Mouse (Mus musculus) T-cell, adult 2 months (primary cell): Measurements from ENCODE around the gene Slc4a1.

ENCODE experiments used
- DNase-seq: peaks from one replicate; pipeline ENCODE4 v3.0.0; 2022; ENCODE audit warnings: low spot score

Slc4a1 gene

DNA sequence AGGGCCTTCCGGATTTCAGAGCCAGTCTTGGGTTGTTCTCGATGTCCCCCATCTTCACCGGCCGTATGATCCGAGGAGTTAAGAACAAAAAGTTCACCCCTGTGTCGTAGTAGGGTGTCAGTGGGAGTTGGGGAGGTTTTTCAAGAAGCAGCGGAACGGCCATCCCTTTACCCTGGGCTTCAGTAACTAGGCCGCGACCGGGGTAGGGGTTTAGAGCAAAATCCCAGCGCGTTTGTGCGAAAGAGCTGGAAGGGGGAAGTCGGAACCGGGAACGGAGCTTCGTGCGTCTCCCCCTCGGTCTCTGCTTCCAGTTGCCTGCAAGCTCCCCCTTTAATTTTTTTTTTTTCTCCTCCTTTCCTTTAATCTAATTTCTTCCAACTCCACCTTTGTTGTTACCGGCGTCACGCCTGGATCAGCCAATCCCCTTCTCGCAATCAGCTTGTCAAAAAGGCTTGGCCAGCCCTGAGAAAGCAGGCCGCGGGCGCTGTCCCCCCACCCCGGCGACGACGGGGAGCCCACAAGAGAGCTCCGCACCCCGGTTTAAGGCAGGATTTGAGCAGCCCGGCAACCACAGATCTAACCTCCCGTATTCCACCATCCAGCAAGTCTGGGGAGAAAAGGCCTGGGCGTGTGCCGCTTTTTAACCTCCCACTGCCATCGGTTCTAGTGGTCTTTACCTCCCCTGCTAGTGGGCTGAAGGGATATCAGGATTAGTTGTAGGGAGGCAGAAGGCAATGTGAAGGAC lies 45.9 kb downstream of the Slc4a1 start:
- DNase-seq: peak; percentile 60

DNA sequence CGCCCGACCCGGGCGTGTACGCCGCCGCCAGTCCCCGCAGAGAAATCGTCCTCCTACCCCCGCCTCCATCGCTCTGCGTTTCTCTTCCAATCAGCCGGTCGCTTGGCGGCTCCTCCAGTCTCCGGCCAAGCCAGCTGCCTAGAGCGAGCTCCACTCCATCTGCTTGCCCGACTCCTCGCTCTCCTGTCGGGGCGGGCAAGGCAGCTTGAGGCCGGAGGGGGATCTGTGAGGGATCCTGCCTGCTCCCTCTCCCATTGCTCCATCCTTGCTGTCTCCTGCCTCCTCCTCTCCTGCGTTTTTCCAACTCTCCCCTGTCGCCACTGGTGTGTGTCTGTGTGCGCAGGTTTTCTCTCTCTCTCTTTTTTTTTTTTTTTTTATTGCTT lies 46.6 kb downstream of the Slc4a1 start, which contains the start of gene Ubtf:
Ubtf (minus strand) TSS at position 333 of the 383 bp plus-strand sequence.
- DNase-seq: peak; percentile 80

DNA sequence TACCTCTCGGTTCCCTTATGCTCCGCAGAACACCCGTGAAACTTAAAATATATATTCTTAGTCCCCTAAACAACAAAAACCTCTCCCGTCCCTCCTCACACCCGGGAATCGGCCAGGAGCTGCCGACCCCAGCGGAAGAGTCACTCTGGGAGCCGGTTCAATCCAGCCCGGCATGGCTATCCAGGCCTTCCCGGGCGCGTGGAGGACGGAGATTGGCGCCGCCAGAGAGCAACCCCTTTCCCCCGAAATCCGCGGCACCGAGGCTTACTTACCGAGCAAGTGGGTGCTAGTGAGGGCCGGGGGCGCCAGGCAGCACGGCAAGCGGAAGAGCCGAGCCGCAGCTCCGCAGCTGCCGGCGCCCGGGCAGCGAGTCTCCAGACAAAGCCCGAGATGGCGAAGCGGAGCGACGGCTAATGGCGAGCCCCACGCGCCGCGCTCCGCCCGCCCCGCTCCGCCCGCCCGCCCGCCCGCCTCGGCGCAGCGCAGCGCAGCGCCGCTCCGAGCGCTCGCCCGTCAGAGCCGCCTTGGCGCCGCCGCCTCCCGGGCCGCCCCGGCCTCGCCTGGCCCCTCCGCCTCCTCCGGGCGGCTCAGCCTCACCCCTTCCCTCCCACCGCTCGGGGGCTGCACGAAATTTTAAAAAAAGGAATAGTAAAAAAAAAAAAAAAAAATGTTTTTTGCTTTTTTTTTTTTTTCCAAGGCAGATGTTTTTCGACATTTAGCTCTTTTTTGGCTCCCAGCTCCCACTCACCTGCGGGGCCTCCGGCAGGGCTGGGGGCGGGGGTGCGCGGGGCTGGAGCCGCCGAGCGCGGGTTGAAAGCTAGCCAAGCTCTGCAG lies 47.2 kb downstream of the Slc4a1 start:
- DNase-seq: peak; percentile 50

DNA sequence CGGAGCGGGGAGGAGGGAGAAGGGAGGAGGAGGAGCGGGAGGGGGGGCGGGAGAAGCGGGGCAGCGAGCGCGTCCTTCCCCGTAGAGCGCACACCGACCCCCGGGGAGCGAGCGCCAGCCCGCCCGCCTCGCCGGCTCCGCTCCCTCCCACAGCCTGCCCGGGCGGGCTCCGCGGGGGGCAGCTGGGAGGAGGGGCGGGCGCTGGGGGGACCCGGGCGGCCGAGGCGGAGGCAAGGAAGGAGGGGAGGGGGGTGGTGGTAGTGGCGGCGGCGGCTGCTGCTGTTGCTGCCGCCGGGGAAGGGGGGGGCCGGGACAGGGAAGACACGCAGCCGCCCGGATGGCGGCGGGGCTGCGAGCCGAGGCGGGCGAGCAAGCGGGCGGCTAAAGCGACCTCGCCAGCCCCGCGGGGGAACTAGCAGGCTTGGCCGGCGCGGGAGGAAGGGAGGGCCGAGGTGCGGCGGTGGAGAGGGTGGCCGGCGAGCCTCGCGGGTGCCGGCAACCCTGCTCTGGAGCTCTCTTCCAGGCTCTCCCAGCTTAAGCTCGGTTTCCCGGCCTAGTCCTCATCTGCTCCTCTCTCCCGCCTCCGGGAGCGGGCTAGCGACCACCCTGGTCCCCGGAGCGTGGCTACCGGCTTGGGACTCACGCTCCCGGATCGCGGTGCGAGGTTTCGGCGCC lies 48.0 kb downstream of the Slc4a1 start:
- peak; percentile 53 for DNase-seq

DNA sequence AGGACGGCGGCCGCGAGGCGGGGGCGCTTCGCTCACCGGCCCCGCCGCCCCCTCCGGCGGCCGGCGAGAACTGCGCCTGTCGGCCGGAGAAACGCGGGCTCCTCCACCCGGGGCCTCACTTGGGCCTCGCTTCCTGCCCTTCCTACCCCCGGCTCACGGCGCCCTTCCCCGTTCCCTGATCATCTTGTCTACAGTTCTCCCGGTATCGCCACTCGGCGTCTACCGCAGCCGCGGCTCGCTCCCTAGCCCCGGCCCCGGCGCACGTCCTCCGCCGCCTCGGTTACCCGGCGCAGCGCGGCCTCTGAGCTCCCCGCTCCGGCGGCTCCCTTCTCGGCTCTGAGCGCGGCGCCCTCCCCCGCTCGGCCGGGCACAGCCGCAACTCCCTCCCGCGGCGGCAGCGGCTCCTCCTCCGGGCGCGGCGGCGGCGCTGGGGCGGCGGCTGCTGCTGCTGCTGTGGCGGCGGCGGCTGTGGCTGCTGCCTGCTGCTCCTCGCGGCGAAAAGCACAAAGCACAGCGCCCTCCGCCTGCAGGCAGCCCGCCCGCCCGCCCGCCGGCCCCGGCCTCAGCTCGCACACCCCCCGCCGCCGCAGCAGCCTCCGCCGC lies 48.6 kb downstream of the Slc4a1 start:
- peak; percentile 78 for DNase-seq

DNA sequence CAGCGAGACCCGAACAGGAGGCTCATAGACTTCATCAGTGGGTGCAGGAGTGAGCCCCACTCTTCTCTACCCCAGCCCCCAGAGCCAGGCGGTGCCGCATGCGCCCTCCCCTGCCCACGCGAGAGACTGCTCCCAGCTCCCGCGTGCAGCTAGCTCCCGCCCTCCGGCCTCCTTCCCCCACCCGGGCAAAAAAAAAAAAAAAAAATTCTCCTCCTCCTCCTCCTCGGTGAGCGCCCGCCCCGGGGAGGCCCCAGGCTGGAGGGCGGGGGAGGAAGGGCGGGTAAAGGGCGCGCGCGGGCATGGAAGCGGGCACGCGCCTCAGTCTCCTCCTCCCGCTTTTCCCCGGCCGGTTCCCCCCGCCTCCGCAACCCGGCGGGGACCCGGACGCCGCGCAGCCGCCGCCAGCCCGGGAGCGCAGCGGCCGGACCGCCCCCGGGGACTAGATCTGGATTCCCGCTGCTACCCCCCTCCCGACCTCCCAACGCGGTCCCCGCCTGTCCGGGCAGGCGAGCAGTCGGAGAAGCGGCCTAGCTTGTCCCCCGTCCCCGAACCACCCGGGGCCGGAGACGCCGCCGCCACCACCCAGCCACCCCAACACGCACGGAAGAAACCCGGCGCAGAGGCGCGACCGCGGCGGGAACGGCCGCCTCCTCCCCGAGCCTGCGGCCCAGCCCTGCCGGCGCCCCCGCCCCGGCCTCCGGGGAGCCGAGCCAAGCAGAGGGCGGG lies 49.3 kb downstream of the Slc4a1 start:
- DNase-seq: peak; percentile 83

DNA sequence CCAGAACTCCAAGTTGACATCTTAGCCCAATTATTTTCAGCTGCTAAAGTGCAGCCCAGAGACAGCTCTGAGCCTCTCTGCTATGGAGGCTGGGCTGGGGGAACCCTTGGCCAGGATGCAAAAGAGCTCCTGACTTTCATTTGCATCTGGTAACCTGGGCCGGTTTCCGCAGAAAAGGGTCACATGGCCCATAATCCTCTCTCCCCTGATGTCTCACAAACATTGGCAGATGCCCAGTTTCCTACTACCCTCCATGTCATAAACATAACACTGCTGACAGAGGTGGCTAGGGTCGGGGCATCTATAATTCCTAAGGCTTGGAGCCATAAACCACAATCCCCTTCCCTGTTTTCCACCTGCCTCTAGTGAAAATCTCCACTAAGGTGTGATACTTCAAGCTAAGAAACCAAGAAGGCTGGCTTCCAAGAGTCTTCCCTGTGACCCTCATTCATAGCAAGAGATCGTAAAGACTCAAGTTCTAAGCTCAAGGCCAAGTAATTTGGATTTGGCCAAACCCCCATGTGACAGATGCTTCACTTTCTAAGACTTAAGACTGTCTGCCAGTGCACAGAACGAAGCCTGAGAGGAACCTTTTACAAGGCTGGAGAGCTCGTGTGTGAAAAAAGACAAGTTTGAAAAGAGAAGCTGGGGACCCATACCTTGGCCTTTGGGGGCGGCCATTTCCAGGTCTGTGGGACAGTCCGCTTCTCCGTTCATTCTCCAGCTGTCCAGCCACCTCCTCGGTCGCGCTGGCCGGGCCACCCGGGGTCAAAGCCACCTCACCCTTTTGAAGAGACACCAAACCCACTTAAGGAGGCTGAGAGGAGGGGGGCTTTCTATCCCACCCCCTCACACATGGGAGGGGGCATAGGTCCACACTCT lies 50.1 kb downstream of the Slc4a1 start:
- no peak for DNase-seq

DNA sequence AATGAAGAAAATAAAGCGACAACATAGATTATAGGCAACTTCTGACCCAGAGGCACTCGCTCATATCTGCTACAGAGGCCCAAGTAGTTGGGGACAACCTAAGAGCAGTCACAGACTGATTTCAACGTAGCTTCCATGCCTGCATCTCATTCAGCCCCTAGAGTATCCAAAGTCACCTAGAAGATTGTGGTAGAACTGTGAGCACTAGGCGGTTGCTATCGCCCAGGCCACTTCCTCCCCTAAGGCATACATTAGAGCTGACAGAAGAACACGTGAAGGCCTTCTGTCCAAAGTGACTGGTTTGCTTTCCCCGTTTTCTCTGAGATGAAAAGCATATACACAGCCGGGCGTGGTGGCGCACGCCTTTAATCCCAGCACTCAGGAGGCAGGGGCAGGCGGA lies 51.7 kb downstream of the Slc4a1 start:
- no peak for DNase-seq

DNA sequence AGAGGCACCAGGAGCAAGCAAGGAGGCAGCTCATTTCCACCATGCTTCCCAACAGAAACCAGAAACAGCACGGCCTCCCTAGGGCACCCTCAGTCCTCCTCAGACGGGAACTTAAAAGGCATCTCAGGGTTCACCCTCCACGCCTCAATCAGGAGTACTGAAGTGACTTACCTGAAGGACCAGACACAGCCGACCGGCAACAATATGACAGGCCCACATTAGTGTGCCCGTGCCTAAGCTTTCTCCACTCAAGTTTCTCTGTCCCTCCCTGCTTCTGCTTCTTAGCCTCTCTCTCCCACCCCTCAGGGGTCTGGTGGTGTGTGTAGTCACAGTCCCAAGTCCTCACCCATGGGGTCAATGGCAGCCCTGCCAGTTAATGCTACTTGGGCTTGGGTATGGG lies 53.4 kb downstream of the Slc4a1 start:
- no peak for DNase-seq

DNA sequence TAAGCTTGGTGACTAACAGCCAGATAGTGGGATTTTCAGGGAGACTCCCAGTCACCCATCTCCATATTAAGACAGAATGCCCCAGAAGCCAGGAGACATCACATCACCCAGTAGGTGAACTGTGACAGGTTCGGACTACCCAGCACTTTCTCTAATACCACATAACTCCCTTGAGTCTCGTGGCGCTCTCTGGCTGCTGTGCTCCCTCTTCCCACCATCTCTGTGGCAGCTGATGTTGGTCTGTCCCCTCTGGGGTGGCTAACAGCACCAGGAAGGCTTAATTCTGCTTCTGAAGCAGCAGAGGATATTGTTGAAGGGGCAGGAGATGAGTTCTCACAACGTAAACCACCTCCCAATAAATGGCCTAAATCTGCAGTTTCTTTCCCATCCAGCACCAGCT lies 54.0 kb downstream of the Slc4a1 start:
- DNase-seq: no peak

DNA sequence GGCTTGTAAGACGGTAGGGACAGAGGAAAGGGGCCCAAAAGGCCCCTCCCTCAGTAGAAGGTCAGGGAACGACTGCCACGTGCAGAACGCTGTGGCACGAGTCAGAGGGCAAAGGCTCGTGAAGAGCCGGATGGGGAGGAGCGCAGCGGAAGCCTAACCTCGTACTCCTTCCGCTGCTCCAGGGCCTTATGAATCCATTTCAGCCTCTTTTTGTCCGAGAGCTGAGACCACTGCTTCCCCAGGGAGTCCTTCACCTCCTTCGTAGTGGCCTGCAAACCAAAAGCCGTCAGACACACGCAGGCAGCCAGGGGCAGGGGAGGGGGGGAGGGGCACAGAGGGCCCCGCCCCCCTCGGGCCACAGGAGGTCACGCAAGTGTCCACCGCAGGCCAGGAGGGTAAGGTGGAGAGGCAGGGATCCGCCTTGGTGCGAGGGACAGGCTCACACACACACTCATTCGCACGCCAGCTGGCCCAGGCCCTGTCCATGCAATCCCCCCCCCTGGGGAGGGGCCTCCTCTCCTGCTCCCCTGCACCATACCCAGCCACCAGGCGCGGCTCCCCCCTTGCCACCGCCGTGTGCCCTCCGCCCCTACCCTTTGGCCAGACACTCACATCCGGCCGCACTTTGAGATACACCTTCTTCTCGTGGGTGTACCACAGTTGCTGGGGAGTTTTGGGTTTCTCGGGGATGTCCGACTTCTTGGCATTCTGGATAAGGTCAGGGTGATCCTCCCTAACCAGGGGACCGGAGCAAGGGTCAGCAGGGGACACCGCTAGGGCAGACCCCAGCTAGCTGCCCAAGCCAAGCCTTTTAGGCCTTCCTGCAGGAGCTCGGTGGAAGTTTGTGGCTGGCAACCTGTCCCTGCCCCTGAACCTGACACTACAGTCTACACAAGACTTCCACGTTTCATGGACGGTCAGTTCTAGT lies 55.0 kb downstream of the Slc4a1 start:
- no peak for DNase-seq

DNA sequence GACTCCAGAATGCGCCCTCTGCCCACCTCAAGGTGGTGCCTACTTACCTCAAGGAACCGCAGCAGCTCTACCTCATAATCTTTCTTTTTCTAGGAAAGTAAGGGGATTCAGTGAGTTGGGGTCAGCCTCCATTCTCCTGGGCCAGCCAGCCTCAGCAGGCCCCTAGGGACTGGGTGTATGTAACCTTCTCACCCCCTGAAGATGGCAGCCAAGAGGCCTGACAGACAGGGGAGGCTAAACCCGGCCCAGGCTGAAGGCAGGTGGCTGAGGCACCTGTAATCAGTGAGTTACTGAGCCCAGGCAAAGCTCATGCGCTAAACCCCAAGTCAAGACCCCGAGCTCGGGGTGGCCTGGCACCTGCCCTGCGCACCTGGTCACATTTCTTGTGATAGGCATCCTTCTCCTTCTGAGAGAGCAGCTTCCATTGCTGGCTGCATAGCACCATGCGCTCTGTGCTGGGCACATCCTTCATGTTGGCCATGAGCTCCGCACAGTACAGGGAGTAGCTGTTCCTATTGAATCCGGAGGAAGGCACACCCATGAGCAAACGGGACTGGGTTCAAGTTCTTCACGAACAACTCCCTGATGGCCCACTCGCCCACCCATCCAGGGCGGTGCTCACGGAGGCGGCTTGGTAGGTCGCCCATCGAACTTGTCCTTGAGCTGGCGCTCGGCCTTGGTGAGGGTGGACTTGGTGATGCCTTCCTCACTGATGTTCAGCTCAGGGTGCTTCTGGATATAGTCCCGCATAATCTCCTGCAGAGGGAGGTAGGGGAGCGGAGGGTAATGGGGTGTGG lies 56.0 kb downstream of the Slc4a1 start:
- DNase-seq: no peak

DNA sequence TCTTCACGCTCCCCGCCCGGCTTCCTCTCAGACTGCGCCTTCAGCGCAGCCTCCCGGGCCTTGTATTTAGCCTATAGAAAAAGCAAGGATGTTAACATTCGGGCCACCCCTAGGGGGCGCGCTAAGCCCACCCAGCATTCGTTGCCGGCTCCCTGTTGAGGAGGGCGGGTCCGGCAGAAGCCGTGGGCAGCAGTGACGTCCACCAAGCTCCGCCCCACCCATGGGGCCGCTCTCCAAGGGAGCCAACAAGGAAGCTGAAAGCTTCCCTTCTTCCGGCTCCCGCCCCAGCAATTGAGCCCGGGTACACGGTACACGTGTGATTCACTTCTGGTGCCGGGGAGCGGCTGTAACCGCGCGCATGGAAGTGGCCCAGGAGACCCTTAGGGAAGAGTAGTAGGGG lies 57.0 kb downstream of the Slc4a1 start:
- peak; percentile 97 for DNase-seq

DNA sequence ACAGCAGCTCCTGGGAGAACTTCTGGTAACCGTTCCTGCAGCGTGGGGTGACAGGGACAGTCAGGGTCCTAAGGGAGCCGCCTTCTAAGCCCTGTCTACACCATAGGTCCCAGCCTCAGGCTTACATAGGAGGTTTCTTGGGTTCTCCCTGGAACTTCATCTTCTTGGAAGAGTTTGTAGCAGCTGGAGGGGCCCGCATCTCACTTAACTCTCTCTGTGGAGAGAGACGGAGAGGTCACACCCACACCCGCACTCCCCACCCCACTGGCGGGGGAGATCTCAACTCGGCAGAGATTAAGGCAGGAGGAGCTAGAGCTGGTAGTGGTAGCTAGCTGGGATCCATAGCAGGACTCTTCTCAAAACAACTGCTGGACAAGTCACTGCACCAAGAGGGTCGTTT lies 57.9 kb downstream of the Slc4a1 start:
- DNase-seq: no peak

DNA sequence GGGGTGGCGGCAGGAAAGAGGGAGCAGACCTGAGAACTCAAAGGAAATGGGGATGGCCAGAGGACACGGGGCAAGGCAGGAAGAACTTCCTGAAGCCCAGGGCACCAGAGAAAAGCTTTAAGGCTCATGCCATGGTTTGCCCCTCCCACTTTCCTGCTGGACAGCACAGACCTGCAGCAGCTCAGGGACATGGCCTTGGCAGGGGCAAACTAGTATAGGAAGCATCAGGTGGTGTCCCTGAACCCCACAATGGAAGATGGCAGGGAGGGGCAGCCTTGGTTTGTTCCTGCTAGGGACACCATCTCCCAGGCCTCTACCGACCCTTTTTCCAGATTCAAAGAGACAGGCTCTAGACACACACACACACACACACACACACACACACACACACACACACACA lies 60.6 kb downstream of the Slc4a1 start:
- no peak for DNase-seq

DNA sequence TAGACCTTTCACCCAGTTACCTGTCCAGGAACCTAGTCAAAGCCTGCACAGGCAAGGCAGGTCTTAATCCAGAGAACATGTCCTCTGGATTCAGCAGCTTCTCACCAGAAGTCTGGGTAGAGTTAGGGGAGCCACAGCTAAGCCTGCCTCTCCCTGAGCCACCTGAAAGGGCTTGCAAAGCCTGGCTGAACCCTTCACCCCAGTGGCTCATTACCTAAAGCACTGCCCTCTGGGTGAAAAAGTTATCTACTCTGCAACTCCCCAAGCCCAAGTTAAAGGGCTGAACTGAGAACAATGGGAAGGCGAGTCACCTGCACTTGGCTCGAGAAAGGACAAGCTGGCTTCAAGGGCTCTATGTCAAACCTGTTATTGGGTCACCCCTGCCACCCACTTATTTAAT lies 61.9 kb downstream of the Slc4a1 start:
- DNase-seq: no peak

DNA sequence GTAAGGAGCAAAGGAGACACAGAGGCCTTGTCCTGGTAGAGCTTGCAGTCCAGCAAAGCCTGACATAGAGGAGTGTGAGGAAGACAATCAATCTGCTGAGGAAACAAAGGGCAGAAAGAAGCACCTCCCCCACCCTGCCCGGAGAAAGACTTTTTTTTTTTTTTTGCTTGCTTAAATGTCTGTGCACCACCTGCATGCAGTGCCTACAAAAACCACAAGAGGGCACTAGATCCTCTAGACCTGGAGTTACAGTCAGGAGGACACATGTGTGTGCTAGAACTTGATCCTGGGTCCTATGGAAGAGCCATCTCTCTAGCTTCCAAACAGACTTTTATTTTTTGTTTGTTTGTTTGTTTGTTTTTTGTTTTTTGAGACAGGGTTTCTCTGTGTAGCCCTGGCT lies 66.2 kb downstream of the Slc4a1 start:
- peak; percentile 68 for DNase-seq
